Mouse (Mus musculus): Measurements from ENCODE around the gene Lilrb4a. TPM values are rescaled to one million over a fixed set of nuclear protein-coding genes. Genes with fewer than 3 reads are reported as not detected.

Lilrb4a gene
- 6.1 and 10.2 TPM in 2 replicates for polyA plus RNA-seq (2012; ENCODE audit: low replicate concordance)

GRCm38 (mm10) chr10:51490691-51491090 is at the start of gene Lilrb4a:
Gene Lilrb4a (plus strand): TSS chr10:51490956.

GRCm38 (mm10) chr10:51480397-51480796 is 10.4 kb upstream of the Lilrb4a start, which contains the start of the genes Gm49339 and Lilr4b:
Gene Gm49339 (plus strand): TSS chr10:51480612.
Gene Lilr4b (plus strand): TSS chr10:51480632.

Other genes starting within 250 kb of the Lilrb4a start
- gene Gm49339, start 10.3 kb upstream of the Lilrb4a start, polyA plus RNA-seq (2012; ENCODE audit: low replicate concordance): 2.2 and 3.5 TPM in 2 replicates
- gene Lilr4b, start 10.3 kb upstream of the Lilrb4a start, polyA plus RNA-seq (2012; ENCODE audit: low replicate concordance): 4.9 and 17.4 TPM in 2 replicates
- not detected in 2 replicates for gene Fam162b, start 99.6 kb downstream of the Lilrb4a start, polyA plus RNA-seq (2012; ENCODE audit: low replicate concordance)
- gene Gprc6a, start 140.5 kb downstream of the Lilrb4a start, polyA plus RNA-seq (2012; ENCODE audit: low replicate concordance): not detected in 2 replicates
- gene Rfx6, start 186.8 kb downstream of the Lilrb4a start, polyA plus RNA-seq (2012; ENCODE audit: low replicate concordance): not detected in 2 replicates

All from hematopoietic multipotent progenitor cell, adult 10-12 weeks (in vitro differentiated cells).